Mouse (Mus musculus) frontal cortex, postnatal 10 days (tissue): ENCODE measurements around the gene Ncstn.

Experiments used
- DNase-seq, 2 experiments: peaks; one replicate each; pipeline ENCODE4 v3.0.0; 2022; ENCODE audit warnings: low spot score in 2 of 2, mixed read lengths in 1 of 2

The Ncstn gene

DNA sequence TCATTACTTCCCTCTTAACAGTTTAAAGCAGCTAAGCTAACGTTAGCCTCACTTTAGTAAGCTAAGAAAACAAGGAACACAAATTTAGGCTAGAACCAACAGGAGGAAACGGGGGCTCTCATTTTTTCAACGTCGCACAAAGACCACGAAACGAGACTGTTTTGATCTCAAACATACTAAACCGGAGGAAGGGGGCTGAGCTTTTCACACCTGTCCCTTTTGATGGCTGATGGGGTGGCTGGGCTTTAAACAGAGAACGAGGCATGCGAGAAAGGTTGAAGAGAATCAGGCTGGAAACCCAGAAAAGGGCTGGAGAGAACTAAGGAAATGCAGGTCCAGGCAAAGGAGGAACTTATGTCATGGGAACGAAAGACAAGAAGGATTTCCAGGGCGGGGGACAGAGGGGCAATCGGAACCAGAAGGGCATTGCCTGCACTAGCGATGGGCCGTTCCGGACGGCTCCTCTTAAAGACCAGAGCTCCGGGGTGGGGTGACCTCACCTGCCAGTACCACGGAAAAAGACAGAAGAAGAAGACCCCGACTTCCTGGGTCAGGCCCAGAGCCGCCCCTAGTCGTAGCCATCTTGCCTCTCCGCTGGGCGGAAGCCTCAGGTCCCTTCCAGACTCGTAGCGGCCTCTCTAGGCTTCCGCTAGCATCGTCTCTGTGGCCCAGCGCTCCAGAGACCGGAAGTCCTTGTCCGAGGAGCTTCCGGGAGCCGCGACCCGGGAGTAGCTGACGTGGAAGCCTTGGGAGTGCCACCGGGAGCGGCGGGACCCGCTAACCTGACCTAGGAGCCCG, at the start of gene Ncstn, which contains the start of gene Copa:
Gene Ncstn, minus strand, starts transcription at position 695 of the 798 bp plus-strand sequence.
Gene Copa, plus strand, starts transcription at position 429 of the 798 bp plus-strand sequence.
- DNase-seq: peak; percentile 84 to 91

DNA sequence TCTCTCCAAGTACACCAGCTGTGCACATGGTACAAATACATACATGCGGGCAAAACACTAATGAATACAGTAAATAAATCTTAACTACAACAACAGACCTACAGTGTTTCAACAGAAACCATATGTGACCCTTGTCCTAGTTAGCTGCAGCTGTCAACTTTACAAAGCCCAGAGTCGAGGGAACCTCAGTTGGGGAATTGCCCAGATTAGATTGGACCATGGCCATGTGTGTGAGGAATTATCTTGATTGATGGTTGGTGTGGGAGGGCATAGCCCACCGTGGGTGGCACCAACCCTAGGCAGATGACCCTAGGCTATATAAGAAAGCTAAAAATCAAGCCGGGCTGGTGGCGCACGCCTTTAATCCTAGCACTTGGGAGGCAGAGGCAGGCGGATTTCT, 49.7 kb upstream of the Ncstn start:
- no peak for DNase-seq

DNA sequence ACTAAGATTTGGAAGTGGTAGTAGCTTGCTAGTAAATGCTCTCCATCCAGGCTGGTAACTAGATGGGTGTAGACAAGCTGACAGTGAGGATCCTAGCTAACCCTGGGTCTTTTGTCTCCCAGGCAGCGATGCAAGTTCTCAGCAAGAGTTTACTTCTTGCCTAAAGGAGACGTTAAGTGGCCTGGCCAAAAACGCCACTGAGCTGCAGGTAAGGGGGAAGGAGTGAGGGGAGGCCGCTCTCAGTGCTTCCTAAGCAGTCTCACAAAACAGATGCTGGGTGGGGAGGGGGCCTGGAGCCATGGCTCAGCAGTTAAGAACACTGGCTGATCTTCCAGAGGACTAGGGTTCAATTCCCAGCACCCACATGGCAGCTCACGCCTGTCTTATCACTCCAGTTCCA, 47.2 kb upstream of the Ncstn start:
- no peak for DNase-seq

DNA sequence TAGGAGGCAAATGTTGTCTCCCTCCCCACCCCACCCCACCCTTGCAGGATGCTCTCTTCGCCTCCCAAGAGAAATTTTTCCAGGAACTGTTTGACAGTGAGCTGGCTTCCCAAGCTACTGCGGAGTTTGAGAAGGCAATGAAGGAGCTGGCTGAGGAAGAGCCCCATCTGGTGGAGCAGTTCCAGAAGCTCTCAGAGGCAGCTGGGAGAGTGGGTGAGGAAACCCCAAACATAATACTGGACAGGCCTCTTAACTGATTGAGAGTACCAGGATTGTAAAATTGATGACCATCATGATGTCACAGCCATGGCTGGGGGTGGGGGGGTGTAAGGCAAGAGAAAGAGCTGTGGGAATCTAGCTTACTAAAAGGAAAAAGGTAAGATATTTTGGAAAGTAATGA, 46.5 kb upstream of the Ncstn start:
- DNase-seq: no peak

DNA sequence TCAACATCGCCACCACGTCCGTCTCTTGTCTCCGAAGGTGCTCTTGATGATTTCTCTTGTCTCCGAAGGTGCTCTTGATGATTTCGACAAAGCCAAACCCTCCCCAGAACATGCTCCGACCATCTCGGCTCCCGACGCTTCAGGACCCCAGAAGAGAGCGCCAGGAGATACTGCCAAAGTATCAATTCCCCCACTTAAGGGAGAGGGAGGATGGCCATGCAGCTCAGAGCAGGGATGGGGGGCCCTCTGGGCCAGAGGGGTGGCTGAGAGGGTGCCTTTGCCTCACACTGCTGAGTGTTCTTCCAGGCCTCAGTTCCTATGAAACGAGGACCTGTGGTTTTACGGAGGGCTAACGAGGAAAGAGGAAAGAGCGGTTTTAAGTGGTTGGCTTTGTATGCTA, 46.0 kb upstream of the Ncstn start:
- no peak for DNase-seq

DNA sequence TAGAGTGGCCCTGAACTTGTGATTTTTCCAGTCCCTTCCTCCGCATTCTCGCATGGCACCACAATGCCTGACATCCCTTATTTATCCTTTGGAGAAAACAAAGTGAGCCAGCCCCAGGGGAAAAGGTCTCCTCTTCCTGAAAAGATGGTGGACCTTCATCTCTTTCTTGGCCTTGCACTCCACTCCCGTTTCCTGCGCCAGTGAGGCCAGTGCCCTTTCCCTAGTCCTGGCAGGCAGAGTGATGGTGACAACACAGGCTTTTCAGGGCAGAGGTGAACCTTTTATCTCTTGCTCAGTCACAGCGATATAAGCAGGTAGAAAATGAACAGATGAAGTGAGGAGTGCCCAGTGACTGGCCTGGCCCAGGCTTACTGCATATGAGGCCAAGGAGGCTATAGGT, 44.9 kb upstream of the Ncstn start:
- DNase-seq: no peak

DNA sequence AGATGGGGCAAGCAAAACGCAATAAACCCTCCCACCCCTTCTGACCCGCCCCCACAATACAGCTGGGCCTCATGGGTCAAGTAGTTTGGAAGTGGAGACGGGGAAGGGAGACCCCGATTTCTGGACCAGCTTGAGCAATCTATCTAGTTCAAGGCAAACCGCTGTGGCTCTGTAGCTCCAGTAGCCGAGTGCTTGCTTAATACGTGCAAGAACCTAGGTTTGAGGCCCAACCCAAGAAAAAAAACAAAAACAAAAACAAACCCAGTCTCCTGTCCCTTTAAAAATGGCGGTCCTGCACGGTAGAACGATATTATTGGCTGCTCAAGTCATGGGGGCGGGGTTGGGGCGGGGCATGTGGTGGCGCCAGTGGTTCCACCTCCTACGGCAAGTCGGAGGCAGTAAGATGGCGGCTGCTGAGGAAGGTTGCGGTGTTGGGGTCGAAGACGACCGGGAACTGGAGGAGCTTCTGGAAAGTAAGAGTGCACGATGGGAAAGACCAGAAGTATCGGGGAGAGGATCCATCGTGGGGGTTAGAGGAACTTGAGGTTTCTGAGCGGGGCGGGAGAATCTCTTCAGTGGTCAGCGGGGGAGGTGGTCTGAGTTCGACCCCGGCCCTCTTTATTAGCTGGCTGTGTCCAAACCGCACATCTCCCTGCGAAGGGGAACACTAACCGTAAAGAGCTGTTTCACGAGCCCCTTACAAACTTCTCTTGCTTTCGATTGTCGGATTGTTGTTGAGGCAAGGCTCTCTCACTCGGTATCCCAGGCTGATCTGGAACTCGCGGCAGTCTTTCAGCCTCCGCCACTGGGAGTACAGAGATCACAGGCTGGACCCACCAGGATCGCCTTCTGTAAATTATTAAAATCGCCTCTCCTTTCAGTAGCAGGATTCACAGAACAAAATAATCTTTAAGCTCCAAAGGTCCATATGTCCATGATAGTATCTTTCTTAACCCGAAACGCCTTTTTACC, 44.1 kb upstream of the Ncstn start, which contains the start of gene Pex19:
Gene Pex19, plus strand, starts transcription at position 380 of the 972 bp plus-strand sequence.
- DNase-seq: peak; percentile 56 to 69

DNA sequence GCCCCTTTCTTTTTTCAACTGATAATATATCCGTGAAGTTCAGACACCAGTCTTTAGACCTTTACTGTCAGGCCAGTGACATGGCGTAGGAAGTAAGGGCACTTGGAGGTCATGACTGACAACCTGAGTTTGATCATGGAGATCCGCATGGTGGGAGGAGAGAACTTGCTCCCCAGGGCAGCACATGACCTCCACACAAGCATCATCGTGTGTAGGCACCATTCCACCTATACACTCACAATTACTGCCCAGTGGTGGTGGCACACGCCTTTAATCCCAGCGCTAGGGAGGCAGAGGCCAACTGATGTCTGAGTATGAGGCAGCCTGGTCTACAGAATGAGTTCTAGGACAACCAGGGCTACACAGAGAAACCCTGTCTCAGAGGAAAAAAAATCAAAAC, 42.0 kb upstream of the Ncstn start:
- DNase-seq: no peak

DNA sequence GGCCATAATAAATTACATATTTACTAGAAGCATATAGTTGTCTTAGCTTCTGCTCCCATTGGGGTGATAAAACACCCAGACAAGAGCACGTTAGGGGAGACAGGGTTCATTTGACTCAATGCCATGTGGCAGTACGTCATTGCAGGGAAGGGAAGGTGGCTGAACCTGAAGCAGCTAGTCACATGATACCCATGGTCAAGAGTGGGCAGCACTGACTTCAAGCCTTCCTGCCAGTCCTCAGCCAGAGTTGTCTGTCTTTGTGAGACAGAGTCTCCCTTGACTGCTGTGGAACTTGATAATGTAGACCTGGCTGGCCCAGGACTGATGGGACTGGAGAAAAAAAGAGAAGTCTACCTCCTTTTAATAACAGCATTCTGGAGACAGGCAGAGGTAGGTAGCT, 40.1 kb upstream of the Ncstn start:
- no peak for DNase-seq

DNA sequence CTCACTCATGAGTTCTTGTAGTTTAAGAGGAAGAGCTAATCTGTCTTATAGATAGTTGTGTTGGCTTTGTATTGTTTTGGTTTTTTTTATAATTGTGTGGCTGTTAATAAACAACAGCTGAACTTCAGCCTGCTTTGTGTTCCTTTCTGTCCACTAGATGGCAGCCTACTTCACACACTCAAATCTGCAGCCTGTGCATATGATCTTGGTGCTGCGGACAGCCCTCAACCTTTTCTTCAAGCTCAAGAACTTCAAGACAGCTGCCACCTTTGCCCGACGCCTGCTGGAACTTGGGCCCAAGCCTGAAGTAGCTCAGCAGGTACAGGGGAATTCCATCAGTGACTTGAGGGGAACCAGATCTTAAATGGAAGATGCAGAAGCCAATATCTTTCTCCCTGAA, 37.1 kb upstream of the Ncstn start:
- DNase-seq: no peak

DNA sequence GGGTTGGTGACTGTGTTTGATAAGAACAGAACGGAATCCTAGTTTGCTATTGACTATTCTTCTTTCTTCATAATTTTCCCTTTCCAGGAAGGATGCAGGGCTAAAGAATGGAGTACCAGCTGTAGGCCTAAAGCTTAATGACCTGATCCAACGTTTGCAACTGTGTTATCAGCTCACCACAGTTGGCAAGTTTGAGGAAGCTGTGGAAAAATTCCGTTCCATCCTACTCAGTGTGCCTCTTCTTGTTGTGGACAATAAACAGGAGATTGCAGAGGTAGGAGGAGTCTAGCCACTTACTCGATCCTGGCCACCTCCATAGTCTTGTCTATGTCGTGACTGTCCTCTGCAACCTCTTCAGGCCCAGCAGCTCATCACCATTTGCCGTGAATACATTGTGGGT, 36.5 kb upstream of the Ncstn start:
- no peak for DNase-seq

DNA sequence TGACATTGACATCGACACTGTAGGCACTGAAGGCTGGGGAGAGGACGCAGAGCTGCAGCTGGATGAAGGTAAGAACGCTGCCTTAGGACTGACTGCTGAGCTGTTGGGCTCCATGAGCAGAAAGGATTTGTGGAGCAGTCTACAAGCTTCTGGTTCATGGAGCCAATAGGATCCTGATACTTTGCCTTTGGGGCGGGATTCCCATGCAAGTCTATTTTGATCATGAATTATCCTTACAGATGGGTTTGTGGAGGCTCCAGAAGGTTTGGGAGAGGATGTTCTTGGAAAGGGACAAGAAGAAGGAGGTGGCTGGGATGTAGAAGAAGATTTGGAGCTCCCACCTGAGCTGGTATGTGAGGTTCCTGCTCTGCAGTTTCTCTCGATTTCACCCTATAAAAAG, 34.4 kb upstream of the Ncstn start:
- no peak for DNase-seq

DNA sequence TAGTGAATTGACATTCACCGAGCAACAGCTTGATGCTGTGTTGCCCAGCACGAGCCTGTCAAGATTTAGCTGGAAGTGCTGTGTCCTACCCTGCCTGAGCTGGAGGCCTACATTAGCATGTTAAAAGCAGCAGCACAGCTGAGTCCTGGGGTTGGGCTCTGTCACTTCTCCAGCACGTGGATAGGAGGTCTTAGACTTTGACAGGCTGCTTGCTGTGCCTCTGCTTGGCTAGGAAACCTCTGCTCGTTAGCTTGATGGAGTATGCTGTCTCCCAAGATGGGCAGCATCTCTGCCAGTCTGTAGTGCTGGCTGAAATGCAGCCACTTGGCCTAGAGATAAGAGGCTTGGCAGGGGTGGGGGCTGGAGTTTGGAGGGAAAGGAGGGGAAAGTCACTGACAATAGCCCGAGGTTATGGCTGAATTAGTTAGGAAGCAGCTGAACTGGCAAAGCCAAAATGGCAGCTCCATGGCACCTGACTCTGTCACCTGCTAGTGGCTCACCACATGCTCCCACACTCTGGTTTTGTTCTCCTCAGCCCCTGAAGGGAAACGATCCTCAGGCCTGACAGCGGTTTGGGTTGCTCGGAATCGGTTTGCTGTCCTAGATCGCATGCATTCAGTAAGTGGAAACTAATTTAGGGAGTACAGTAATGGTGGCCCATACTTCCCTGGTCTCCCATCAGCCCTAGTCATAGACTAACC, 25.3 kb upstream of the Ncstn start:
- DNase-seq: no peak

DNA sequence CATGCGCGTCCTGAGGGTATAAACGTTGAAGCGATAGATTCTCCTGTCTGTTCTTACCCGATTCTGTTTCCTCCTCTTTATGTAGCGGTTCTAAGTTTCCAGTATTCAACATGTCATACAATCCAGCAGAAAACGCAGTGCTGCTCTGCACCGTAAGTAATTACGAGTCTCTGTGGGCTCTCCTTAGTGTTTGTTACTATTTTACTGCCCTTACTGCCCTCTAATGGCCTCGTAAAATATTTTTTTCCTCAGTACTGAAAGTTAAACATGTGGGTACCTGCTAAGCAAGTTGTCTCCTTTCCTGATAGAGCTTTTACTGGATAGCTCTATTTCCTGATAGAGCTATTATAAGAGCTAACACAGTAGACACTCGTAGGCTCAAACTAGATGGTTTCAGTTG, 22.5 kb upstream of the Ncstn start:
- DNase-seq: no peak

DNA sequence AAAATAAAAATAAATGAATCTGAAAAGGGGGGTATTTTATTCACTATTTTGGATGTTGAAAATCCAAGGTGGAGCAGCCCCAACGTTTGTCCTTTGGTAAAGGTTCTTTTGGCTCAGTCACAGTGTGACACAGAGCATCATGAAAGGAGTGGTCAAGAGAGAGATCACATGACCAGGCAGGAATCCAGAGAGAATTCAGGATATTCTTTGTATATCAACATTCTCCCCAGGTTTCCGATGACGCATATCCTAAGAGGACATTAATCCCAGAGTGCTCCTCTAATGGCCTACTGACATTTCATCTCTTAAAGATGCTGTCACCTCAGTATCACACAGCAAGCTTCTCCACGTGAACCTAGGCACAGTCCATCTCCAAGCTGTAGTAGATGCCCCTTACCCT, 21.0 kb upstream of the Ncstn start:
- DNase-seq: no peak

DNA sequence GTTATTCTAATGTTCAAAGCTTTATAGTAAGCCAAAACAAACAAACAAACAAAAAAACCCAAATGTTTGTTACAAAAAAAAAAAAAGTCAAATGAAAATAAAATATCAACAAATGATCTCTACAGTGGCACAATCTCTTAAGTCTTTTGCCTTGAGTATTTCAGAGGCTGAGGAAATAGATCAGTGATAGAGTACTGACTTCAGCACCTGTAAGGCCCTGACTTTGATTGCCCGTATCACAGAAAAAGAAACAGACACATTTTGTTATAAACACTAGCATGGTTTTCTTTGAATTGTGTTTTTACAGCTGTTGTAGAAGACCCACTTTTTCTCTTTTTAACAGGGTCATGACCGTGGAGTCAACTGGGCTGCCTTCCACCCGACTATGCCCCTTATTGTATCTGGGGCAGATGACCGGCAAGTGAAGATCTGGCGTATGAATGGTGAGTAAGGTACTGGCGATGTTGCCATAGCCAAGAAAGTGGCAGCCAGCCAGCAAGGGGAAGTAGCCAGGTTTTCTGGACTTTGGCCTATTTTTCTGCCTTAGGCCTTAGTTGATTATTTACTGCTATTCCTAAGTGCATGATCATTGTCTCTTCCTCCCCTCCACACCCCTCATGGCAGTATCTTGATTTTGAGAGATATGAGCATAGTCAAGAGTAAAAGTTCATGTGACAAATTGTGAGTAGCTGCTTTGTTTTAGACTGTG, 16.9 kb upstream of the Ncstn start:
- no peak for DNase-seq

DNA sequence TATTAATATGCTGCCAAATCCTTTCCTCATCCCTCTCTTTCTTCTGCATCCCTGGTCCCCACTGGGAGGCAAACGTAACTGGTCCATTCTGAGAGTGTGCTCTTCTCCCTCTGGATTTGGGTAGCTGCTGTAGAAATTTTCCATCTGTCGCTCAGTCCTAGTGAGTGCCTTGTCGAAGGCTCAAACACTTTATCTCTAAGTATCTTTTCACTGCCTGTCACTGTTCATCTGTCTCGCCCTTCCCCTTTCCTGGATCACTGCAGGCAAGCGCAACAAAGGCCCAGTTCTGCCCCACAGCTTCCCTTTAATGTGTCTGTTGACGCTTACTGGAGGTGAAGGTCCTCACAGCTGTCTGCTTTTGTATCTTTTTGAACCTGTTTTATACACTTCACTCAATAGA, 12.6 kb upstream of the Ncstn start:
- DNase-seq: no peak

DNA sequence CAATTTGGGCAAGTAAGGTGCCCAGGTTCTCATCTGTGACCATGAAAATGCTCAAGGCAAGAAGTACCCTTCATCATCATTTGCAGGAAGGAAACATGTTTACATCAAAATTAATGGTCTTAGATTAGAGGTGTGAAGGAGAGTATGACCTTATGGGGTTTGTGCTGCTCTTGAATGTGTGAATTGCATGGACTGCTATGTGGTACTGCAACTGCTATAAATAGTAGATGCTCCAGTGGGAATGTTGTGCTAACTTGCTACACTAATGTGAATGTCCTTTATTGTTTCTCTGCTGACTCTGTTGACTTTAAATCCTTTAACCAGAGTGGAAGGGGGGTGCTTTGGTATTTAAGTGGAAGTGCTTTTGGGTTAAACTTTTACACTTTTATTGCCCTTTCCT, 11.7 kb upstream of the Ncstn start:
- no peak for DNase-seq

DNA sequence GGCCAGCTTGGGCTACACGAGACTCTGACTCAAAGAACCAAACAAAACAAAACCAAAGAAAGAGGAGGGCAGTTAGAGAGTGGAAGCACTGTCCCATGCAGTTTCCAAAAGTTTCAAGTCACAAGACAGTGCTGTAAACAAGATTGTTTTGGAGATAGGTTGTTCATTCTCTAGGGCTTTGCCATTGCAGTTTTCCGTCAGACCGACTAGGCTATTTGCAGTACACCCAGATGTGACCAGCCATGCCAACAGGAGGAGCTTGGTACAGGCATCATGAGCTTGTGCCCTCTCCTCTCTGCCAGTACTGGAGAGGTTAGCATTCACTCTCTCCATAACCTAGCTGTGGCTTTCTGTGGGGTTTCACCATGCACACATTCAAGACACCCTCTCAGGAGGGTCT, 10.9 kb upstream of the Ncstn start:
- no peak for DNase-seq

DNA sequence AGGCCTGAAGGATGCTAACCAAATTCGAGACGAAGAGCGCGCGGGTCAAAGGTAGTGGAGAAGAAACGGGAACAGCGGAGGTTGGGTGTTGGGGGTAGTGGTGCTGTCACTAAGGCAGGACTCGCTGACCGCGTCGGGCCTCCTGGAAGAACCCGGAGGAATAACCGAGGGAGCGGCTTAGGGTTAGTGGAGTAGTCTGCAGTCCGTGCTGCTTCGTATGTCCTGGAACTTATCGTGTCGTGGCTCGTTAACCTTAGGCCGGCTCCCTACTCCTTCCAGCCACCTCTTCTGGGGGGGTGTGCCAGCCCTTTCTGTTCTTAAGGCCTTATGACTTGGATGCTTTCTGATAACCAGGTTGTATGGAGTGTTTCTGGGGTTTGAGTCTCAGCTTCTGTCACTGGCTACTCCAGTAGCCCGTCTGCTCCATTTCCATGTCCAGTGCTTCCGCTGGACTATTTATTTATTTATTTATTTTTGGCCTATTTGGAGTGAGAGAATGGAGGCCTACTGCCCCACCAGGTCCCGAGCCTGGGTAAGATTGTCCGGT, 377 bp upstream of the Ncstn start:
- no peak for DNase-seq

DNA sequence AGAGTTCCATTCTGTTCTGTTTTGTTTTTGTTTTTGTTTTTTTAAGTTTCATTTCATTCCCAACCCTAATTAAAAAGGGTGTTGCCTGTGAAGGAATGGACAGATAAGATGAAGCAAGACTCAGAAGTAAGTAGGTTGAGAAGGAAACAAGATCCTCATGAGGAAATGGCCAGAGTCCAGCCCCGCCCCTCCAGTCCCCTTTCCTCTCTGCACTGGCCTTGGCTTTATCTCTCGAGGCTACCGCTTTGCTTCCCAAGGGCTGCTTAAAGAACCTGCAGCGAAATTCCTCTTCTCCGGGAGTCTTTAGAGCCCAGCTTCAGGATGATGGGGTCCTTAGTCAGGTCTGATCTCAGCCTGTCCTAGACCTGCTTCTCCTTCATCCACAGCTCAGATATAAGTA, 4.6 kb downstream of the Ncstn start:
- no peak for DNase-seq
